Mouse (Mus musculus) splenic B cell, adult 2 months (primary cell): ENCODE data around the gene Olfr1336.
"Not testable (repeated sequence)": the region's sequence is repeated elsewhere in the genome, so short reads cannot be mapped to it uniquely, and the experiment has no call there.

Experiments used
- DNase-seq: peaks from one replicate; pipeline ENCODE4 v3.0.0-alpha.2; 2011; ENCODE audit warnings: low read depth, low spot score
- H3K27me3 ChIP-seq: 2 replicates; pipeline ENCODE4 v1.6.1; 2012; ENCODE audit warnings: mild to moderate bottlenecking, low read length, moderate library complexity, mixed read lengths; ENCODE audit not compliant: control insufficient read depth, poor library complexity, insufficient read depth, severe bottlenecking
- H3K36me3 ChIP-seq: 2 replicates; pipeline ENCODE4 v1.6.1; 2012; ENCODE audit warnings: mild to moderate bottlenecking, low read length, moderate library complexity, mixed read lengths; ENCODE audit not compliant: control insufficient read depth, poor library complexity, insufficient read depth, severe bottlenecking

The Olfr1336 gene

DNA sequence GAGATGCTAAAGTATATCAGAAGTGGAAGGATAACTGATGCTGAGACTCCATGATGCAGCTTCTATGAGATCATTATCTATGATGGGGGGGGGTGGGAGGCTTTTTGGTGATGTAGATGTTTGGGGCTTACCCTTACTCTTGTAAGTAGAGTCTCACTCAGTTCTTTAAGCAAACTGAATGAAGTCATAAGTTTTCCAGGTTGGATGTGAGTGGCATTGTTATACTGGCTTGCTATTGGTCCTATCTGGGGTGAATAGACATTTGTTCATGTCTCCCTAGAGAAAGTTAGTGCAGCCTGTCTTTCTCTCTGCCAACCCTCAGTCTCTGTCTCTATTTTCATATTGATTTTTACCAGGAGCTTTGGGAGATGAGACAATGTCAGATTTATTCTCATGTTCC is at the start of gene Olfr1336:
Olfr1336 (plus strand) TSS at position 301 of the 400 bp plus-strand sequence.
- Histone ChIP-seq H3K27me3 (no peaks in the 10 kb centered on the region; the same call in 1 of the 2 replicates), H3K36me3 (no peaks in the 10 kb centered on the region)
- DNase-seq = no peak

GRCm38 (mm10) chr7:6410043-6410442 is 45.9 kb upstream of the Olfr1336 start, which contains the start of gene Gm20715:
Gm20715 (plus strand) TSS chr7:6410277.
- Histone ChIP-seq H3K27me3 (no peaks in the 10 kb centered on the region; the same call in 1 of the 2 replicates), H3K36me3 (no peaks in the 10 kb centered on the region)
- DNase-seq = peak; percentile 84

DNA sequence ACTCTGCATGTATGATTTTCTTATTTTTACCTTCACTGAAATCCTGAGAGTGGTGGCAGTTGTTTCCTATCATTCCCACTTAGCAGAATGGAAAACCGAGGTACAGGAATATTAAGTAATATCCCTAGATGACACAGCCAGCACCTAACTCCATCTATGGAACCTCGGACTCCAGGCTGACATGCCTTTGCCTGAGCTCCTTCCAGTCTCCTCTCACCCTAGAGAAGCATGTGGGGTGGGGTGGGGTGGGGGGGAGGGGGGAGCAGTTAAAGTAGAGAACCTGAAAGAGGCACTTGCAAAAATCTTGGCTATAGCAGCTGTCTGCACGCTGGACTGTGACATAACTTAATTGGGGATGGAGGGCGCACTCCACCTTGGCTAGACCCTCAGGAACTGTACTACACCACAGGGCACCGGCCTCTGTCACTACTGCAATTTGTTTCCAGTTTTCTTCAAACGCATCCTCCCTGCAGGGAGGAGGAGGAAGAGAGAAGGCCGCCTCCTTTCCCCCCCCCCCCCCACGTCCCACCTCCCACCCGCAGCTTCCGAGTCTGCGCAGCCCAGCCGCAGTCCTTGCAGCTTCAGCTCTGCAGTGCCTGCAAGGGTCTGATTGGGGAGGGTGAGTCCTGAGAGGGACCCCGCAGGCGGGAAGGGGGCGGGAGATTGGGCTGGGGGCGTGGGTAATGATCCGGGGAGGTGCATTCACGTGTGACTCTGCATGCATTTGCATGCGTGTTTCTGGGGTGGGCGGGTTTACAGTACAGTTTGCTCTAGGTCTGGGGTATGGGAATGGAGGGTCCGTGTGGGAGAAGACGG is 41.1 kb upstream of the Olfr1336 start:
- DNase-seq = no peak
- Histone ChIP-seq H3K27me3 (no peaks in the 10 kb centered on the region; the same call in 1 of the 2 replicates), H3K36me3 (no peaks in the 10 kb centered on the region)

GRCm38 (mm10) chr7:6415442-6415787 is 40.6 kb upstream of the Olfr1336 start:
- Histone ChIP-seq H3K36me3 (no peaks in the 10 kb centered on the region), H3K27me3 (no peaks in the 10 kb centered on the region; the same call in 1 of the 2 replicates)
- no peak for DNase-seq

- Histone ChIP-seq H3K36me3 (no peaks in the 10 kb centered on the region), H3K27me3 (no peaks in the 10 kb centered on the region)
- DNase-seq = no peak
These were observed 36.1 kb upstream of the Olfr1336 start for GRCm38 (mm10) chr7:6419894-6420293.

- Histone ChIP-seq H3K27me3 (no peaks in the 10 kb centered on the region), H3K36me3 (no peaks in the 10 kb centered on the region)
- DNase-seq = peak; percentile 4
These were observed 26.6 kb upstream of the Olfr1336 start for GRCm38 (mm10) chr7:6429381-6429780.

GRCm38 (mm10) chr7:6430342-6430741 is 25.6 kb upstream of the Olfr1336 start:
- H3K36me3 ChIP-seq = no peaks in the 10 kb centered on the region
- H3K27me3 ChIP-seq = no peaks in the 10 kb centered on the region
- peak; percentile 66 for DNase-seq

DNA sequence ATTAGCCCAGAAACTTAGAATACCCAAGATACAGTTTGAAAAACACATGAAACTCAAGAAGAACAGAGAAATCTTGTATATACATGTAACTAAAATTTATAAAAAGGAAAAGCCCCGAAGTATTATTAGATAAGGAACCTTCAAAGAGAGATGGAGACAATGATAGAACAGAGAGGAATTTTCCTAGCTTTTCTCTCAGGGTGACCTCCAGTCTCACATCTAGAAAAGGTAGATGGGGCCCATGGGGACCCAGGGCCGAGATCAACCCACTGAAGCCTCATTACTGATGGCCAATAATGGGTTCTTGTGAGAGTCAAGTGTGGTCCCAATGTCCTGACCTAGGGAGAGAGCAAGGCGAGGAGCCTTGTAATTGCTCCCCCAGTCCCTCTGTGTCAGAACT is 17.6 kb upstream of the Olfr1336 start, which contains the start of gene Olfr1344:
Olfr1344 (plus strand) TSS at position 301 of the 400 bp plus-strand sequence.
- H3K27me3 ChIP-seq = no peaks in the 10 kb centered on the region
- H3K36me3 ChIP-seq = no peaks in the 10 kb centered on the region
- no peak for DNase-seq

- Histone ChIP-seq H3K27me3 (no peaks in the 10 kb centered on the region), H3K36me3 (no peaks in the 10 kb centered on the region)
- no peak for DNase-seq
These were observed 14.8 kb upstream of the Olfr1336 start for GRCm38 (mm10) chr7:6441173-6441572.

DNA sequence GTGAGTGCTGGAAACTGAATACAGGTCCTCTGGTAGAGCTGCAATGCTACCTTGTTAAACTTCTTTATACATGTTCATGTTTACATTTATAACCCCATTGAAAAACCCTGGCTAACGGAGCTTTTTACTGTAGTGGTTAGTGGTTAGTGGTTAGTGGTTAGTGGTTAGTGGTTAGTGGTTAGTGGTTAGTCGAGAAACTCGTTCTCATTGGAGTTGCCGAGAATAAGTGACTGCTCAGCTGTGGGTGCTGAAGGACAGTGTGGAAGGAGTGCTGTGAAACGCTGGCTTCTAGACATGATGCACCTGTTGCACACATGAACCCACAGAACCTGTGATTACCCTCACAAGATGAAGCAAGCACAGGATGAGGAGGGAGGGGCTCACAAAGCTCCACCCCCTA is 8.2 kb upstream of the Olfr1336 start:
- Histone ChIP-seq H3K36me3 (no peaks in the 10 kb centered on the region), H3K27me3 (no peaks in the 10 kb centered on the region)
- no peak for DNase-seq

DNA sequence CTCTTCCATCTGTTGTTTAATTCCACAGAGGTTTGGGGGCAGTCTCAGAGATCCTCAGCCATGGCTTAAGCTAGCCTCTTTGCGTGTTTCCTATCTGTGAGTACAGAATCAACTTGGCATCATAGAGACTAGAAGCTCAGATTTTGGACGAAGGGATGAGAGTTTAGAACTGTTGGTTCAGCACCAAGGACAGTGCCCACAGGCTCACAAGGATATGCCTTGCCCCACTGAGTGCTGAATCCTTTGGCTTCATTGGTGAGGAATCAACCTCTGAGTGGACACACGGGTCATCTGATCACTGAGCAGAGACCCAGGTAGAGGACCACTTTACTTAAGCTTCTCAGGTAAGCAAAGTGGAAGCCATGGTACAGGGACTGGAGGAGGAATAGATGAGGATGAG is 431 bp downstream of the Olfr1336 start:
- no peak for DNase-seq
- Histone ChIP-seq H3K36me3 (no peaks in the 10 kb centered on the region), H3K27me3 (no peaks in the 10 kb centered on the region; the same call in 1 of the 2 replicates)

DNA sequence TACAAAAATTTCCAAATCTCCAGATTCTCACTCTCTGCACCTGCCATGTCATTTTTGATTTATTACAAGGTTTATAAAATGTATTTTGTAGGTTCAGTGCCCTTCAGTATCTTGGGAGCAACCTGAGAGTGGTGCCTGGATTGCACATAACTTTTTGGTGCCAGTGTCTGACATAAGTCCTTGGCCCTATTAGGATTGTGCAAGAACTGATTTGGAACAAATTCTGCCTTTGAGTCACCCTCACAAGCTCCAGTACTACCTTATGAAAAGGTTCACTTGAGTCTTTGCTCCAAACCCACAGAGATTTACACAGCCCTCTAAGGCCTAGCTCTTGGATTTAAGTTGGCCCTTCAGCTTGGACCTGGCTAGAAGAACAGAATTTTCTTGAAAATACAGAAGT is 11.0 kb downstream of the Olfr1336 start, which contains the start of gene Olfr1346:
Olfr1346 (plus strand) TSS at position 151 of the 400 bp plus-strand sequence.
- Histone ChIP-seq H3K36me3 (no peaks in the 10 kb centered on the region), H3K27me3 (no peaks in the 10 kb centered on the region)
- DNase-seq = no peak

DNA sequence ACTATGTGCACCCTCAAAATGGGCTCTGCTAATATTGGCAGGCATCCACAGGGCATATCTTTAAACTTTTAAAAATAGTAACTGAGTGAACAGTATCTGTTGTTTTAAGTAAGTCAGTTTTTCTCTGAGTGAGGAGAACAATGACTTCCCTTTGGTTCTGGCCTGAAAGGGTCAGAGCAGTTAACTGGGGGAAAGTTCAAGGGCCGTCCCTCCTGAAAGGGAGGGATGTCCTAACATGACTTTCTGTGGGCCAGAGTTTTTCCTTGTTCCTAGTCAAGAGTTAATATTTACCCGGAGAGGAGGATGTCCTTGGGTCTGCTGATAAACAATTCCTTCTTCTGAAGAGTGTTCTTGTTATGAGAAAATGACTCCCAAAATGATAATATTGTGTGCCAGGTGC is 21.7 kb downstream of the Olfr1336 start:
- not testable (repeated sequence) for DNase-seq, H3K36me3 ChIP-seq, H3K27me3 ChIP-seq

- DNase-seq = no peak
- Histone ChIP-seq H3K36me3 (no peaks in the 10 kb centered on the region), H3K27me3 (no peaks in the 10 kb centered on the region)
These were observed 30.9 kb downstream of the Olfr1336 start, which contains the start of gene Olfr5 for GRCm38 (mm10) chr7:6486841-6487240. Olfr5 (minus strand) TSS chr7:6486941.

DNA sequence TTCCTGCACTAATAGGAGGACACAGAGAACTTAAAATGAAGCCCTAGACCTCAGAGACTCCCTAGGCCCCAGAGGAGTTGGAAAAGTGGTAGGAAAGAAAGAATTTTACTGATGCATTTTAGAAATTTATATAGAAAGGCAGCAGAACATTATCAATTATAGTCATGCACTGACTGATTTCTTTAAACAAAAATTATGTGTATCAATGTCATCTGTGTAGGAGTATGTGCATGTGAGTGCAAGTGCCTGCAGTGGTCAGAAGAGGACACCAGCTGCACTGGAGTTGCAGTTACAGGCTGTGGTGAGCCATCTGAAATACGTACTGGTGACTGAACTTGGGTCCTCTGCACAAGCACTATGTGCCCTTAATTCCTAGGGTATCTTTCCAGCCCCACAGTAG is 43.7 kb downstream of the Olfr1336 start, which contains the start of gene Olfr1347:
Olfr1347 (minus strand) TSS at position 101 of the 400 bp plus-strand sequence.
- no peaks in the 10 kb centered on the region for H3K27me3 ChIP-seq
- no peaks in the 10 kb centered on the region for H3K36me3 ChIP-seq
- no peak for DNase-seq
